Mouse (Mus musculus): ENCODE data around the gene Cckbr. TPM values are rescaled to one million over a fixed set of nuclear protein-coding genes. Genes with fewer than 3 reads are reported as not detected.
"Not testable (repeated sequence)": the region's sequence is repeated elsewhere in the genome, so short reads cannot be mapped to it uniquely, and the experiment has no call there.

Gene Cckbr
- total RNA-seq, 2 experiments from 2014 or later: not detected

- DNase-seq: no peak
These were observed 12.6 kb downstream of the Cckbr start for GRCm38 (mm10) chr7:105437979-105438772.

DNA sequence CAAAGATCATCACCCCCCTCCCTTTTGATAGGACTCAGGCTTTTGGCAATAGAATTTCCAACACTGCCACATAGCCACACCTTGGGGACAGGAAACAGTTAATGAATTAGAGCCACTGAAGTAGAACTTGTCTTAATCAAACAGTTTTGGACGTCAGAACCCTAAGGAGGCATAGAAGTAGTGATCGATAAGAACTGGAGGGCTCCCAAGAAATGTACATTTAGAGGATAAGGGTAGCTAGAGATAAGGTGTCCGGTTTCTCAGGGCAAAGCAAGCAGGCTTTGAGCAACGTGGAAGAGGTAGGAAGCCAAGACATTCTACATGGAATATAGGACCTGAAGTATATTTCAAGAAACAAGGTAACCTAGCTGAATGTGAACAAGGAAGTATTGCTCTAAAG is 15.9 kb downstream of the Cckbr start:
- DNase-seq: no peak

DNA sequence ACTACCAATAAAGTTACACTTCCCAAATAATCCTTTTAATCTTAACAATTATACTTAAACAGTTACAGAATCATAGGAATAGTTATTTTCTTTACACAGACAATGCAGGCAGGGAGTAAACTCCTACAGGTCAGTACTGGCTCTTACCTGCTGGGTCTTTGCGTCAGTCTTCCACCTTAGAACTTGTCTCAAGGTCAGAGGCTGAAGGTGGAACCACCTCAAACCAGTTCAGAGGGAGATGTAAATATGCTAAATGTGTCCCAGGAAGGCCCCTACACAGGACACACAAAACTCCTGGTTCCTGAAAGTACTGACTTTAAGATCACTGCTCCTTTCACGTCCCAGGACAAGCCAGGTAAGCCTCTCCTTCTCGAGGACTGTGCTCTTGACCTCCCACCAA is 19.5 kb downstream of the Cckbr start:
- no peak for DNase-seq

GRCm38 (mm10) chr7:105453345-105453744 is 27.8 kb downstream of the Cckbr start:
- not testable (repeated sequence) for DNase-seq

- no peak for DNase-seq
These were observed 33.0 kb downstream of the Cckbr start for GRCm38 (mm10) chr7:105458546-105458945.

GRCm38 (mm10) chr7:105465505-105465904 is 40.0 kb downstream of the Cckbr start:
- DNase-seq: not testable (repeated sequence)

- no peak for DNase-seq
These were observed 47.1 kb downstream of the Cckbr start for GRCm38 (mm10) chr7:105472607-105473006.

DNA sequence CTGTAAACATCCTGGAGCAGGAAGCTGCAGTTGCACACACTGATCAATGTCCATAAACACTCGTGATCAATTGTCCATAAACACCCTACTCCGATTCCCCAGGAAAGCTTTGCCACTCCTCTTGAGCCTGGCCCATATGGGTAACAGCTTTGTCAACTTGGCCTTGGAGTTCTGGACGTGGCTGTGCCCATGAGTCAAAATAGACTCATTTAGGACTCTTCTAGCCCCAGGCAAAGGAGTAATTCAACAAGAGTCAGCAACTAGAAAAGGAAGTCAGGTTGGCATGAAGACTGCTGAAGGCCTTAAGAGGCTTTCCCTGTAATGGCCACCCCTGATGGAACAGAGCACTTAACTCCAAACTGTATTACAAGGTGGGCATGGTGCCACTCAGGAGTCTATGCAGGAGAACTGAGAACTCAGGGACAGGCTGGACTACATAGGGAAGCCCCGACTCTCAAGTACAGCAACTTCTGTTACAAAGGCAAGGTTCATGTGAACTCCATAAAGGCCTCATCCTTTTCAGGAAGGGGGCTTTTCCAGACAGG is 49.3 kb downstream of the Cckbr start:
- DNase-seq: peak in 1 of 2 experiments; percentile 28

GRCm38 (mm10) chr7:105475396-105475949 is 49.9 kb downstream of the Cckbr start:
- DNase-seq: peak in 1 of 2 experiments; percentile 31

DNA sequence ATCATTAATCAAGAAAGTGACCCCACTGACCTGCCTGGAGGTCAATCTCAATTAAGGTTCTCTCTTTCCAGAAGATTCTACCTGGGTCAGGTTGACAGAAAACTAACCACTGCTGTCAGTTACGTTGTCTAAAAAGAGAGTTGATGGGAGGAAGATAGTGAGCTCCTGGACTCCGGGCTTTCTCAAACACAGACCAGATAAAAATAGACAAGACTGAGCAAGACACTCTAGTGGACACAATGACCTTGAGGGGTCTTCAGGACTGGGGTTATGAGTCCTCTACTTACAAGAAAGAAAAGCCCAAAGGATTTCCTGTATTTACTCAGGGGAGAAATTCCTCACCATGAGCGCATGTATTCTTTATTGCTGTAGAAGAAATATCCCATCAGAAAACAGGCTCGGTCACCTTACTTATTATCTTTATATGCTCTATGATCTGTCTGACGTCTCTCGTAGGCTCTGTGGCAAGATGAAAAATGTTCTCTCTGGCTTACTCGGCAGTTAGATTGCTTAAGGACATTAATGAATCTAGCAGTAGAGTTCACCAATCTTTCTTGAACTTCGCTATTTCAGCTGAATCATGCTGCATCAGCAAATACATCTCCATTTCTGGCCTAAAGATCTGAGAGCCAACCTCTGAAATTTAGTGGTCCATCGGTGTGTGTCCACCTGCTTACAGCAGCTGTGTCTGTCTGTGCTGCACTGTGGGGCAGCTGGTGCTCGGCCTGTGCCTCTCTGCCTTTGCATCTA is 51.3 kb downstream of the Cckbr start:
- no peak for DNase-seq

DNA sequence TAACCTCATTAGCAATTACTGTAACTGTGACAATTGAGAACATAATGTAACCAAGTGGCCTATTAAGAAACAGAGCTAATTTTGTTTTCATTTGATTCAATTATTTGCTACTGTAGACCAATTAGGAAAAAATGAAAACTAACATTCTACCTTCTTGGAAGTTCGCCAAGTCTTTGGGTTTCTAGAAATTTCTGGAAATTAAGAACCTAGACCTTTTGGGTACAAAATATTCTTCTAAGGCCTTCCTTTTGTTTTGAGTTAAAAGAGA is 51.8 kb downstream of the Cckbr start:
- no peak for DNase-seq

DNA sequence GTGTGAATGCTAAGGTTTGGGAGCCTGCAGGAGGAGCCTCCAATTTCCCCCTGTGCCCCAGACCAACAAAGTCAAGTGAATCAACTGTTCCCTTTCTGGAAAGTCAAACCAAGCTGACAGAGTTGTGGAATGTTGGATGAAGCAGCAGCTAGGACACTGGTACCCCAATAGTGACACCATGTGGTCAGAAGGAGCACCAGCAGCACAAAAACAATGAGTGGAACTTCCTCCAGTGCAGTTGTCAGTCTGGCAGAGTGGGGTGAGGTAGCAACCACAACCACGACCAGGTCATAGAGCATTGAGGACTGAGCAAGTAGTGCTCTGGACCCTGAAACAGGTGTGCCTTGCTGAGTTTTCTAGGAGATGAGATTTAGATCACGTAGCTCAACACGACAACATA is 52.3 kb downstream of the Cckbr start:
- peak; percentile 49 to 60 for DNase-seq

DNA sequence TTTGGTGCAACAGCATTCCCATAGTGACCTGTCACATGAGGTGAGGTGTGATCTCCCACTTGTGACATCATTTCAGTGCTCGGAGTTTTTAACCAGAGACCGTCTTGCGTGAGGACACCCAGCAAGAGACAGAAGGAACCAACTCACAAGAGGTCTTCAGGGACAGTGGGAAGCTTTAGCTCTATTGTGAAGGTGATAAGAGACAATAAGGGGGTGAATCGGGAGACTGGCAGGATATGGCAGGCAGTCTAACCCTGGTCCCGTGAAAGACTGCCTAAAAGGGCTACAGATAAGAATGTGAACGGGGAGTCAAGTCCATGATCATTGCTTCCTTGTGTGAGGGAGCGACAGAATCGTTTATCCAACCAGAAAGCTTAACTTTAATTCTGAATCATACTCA is 52.8 kb downstream of the Cckbr start:
- DNase-seq: no peak

DNA sequence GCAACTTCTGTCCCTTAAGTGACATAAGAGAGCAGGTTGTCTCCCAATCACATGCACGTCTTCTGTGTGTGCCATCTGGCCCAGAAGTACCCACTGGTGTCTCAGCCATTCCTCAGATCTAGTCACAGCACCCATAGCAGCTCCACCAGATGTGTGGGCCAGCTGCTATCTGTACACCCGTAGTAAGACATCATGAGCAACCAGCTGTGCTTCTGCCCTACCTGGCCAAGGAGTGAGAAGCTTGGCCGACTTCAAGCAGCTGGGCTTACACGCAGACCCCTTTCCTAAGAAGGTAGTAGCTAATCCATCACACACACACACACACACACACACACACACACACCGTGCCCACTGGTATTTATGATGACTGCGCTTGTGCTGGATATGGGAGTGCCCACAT is 53.7 kb downstream of the Cckbr start:
- no peak for DNase-seq

DNA sequence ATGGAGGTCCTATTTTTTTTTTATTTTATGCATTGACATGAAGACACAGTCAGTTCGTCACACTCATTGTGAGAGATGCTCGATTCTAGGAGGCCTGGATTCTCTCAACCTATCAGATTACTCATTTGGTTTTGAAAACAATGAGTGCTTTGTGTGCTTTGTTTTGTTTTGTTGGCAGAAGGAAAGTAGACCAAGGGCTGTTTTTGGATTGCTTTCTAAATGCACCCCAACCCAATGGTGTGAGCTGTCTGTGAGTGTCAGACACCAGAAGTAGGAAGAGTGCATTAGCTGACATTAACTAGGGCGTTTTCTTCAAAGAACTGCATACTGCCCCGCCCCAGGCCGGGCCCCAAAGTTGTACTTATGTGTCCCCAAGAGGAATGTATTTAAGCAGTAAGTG is 54.5 kb downstream of the Cckbr start:
- no peak for DNase-seq

GRCm38 (mm10) chr7:105480561-105481504 is 55.3 kb downstream of the Cckbr start:
- DNase-seq: peak; percentile 78 to 84

- DNase-seq: peak; percentile 89 to 90
These were observed 56.2 kb downstream of the Cckbr start, which contains the start of gene Cavin3 for GRCm38 (mm10) chr7:105481505-105482411. Gene Cavin3 (minus strand): TSS chr7:105482300.

DNA sequence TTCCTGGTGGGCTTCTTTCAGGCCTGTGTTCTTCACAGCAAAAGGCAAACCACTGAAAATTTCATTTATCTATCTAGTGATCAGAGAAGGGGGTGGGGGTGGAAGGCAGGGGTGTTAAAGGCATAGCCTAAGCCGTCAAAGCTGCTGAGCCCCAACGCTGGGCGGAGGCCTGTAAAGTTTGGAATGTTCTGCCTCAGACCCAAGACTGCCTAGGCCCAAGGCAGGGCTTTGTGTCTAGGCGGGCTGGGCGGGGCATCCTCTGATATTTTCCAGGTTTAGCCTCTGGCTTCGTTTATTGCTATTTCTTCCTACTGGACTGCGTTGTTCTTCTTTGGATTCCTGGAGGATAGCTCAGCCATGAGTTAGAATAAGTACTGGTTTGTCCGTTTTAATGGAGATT is 56.9 kb downstream of the Cckbr start:
- DNase-seq: peak in 1 of 2 experiments; percentile 45

DNA sequence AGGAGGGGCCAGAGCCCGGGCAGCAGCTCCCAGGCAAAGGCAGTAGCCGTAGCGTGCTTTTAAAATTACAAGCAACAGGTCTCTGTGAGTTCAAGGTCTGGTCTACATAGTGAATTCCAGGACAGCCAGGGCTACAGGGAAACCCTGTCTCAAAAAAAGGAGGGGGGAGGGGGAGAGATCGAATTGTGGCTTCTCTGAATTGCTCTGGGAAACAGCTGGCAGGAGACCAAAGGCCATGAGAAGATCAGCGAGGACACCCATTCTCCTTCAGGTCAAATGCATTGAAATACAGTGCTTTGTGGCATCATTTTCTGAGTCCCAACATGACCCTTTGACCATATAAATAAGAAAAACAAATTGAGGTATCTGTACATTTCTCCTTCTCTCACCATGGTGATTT is 59.5 kb downstream of the Cckbr start:
- DNase-seq: peak; percentile 49 to 66

DNA sequence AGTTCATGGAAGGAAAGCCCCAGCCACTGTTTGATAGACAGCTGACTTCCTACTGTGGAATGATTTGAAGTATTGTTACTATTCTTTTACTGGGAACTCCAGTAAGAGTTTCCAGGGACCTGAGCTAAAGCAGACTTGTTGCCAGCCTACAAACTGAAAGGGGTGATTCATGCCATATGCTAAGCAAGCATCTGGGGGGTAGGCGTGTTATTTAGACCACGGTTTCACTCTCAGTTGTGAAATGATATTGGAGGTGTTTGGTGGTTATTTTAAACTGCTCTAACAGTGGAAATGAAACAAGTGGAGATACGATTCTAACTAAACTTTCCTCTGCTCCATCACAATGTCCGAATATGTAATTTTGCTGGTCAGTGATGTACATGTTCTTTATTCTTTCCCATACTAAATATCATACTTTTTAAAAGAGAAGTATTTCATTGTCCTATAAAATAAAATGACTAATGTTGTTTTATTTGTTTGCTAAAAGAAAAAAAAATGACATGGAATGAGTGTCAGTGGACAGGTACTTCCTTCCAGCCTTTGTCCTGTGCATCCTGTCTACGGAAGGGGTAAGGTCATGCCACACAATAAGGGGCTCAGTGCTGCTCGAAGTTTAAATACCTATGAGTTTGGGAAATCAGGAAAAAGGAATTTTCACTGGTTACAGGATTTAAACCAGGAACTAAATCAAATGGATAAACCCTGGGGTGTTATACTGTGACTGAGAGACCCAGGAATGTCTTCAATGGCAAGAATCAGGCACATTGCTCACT is 61.8 kb downstream of the Cckbr start:
- DNase-seq: no peak
